Mouse (Mus musculus) thymus, postnatal 36 days (tissue): ENCODE results near the gene Alg9.
"Not testable (repeated sequence)": the region's sequence is repeated elsewhere in the genome, so short reads cannot be mapped to it uniquely, and the experiment has no call there.

Experiments used
- DNase-seq, 2 experiments: peaks; one replicate each; pipeline ENCODE4 v3.0.0; 2022; ENCODE audit warnings: mixed read lengths in 2 of 2

Gene Alg9

GRCm38 (mm10) chr9:50818050-50818449 lies 43.2 kb downstream of the Alg9 start:
- DNase-seq = no peak

GRCm38 (mm10) chr9:50819716-50820115 lies 44.9 kb downstream of the Alg9 start:
- no peak for DNase-seq

GRCm38 (mm10) chr9:50821651-50822050 lies 46.8 kb downstream of the Alg9 start:
- no peak for DNase-seq

GRCm38 (mm10) chr9:50822216-50822615 lies 47.4 kb downstream of the Alg9 start:
- DNase-seq = no peak

GRCm38 (mm10) chr9:50823779-50824453 lies 49.1 kb downstream of the Alg9 start:
- no peak for DNase-seq

- DNase-seq = no peak
Observed at GRCm38 (mm10) chr9:50831514-50831913, 56.7 kb downstream of the Alg9 start.

GRCm38 (mm10) chr9:50832162-50832561 lies 57.3 kb downstream of the Alg9 start:
- DNase-seq = no peak

- DNase-seq = not testable (repeated sequence)
Observed at GRCm38 (mm10) chr9:50832582-50832981, 57.8 kb downstream of the Alg9 start.

- no peak for DNase-seq
Observed at GRCm38 (mm10) chr9:50833786-50834185, 59.0 kb downstream of the Alg9 start.

- DNase-seq = no peak
Observed at GRCm38 (mm10) chr9:50835068-50835705, 60.4 kb downstream of the Alg9 start.

GRCm38 (mm10) chr9:50836097-50836496 lies 61.3 kb downstream of the Alg9 start:
- no peak for DNase-seq

GRCm38 (mm10) chr9:50841079-50841789 lies 66.4 kb downstream of the Alg9 start:
- DNase-seq = peak in 1 of 2 experiments; percentile 35

- DNase-seq = no peak
Observed at GRCm38 (mm10) chr9:50845081-50845480, 70.3 kb downstream of the Alg9 start, which contains the start of gene Ppp2r1b. Gene Ppp2r1b, plus strand, starts transcription at chr9:50845301.

GRCm38 (mm10) chr9:50845547-50845946 lies 70.7 kb downstream of the Alg9 start:
- no peak for DNase-seq

- DNase-seq = no peak
Observed at GRCm38 (mm10) chr9:50847133-50847532, 72.3 kb downstream of the Alg9 start.

- no peak for DNase-seq
Observed at GRCm38 (mm10) chr9:50847606-50848368, 73.0 kb downstream of the Alg9 start.

- DNase-seq = no peak
Observed at GRCm38 (mm10) chr9:50848821-50849220, 74.0 kb downstream of the Alg9 start.

- DNase-seq = peak; percentile 77 to 82
Observed at GRCm38 (mm10) chr9:50849249-50849648, 74.4 kb downstream of the Alg9 start.

GRCm38 (mm10) chr9:50849755-50850154 lies 74.9 kb downstream of the Alg9 start:
- no peak for DNase-seq

GRCm38 (mm10) chr9:50850271-50850670 lies 75.5 kb downstream of the Alg9 start:
- DNase-seq = no peak

GRCm38 (mm10) chr9:50850713-50851112 lies 75.9 kb downstream of the Alg9 start:
- peak in 1 of 2 experiments; percentile 19 for DNase-seq

- no peak for DNase-seq
Observed at GRCm38 (mm10) chr9:50852634-50853349, 78.0 kb downstream of the Alg9 start.
